Mouse (Mus musculus) cortical plate, adult 2 months (tissue): ENCODE data around the gene Socs4.

ENCODE experiments used
- CTCF ChIP-seq: fragments of 200-500 bp; IDR thresholded peaks from 2 replicates; pipeline ENCODE4 v1.5.1; 2011; ENCODE audit warnings: mild to moderate bottlenecking, control low read depth, low read length; ENCODE audit not compliant: insufficient read depth; ENCODE audit errors: extremely low read depth
- POLR2A ChIP-seq: fragments of 200-500 bp; IDR thresholded peaks from 2 replicates; pipeline ENCODE4 v1.6.1; 2011; ENCODE audit warnings: mild to moderate bottlenecking, low read length, control low read depth; ENCODE audit not compliant: insufficient read depth; ENCODE audit errors: extremely low read depth

- no peak for TF ChIP-seq CTCF
- TF ChIP-seq POLR2A = no peak
These were observed 29.2 kb downstream of the Socs4 start for GRCm38 (mm10) chr14:47305933-47306332.
